Mouse (Mus musculus) cerebellum, adult 9-11 months (tissue): ENCODE results near the gene Olfr536.
"Not testable (repeated sequence)": the region's sequence is repeated elsewhere in the genome, so short reads cannot be mapped to it uniquely, and the experiment has no call there.

Experiments
- DNase-seq: peaks from one replicate; pipeline ENCODE4 v3.0.0; 2022

Gene Olfr536

GRCm38 (mm10) chr7:140507346-140508021, at the start of gene Olfr536:
Gene Olfr536, minus strand, starts transcription at chr7:140507396.
- not testable (repeated sequence) for DNase-seq

GRCm38 (mm10) chr7:140539746-140540145, 32.5 kb upstream of the Olfr536 start:
- no peak for DNase-seq

- no peak for DNase-seq
Measured at GRCm38 (mm10) chr7:140494702-140495101, 12.5 kb downstream of the Olfr536 start.

- no peak for DNase-seq
Measured at GRCm38 (mm10) chr7:140494231-140494630, 13.0 kb downstream of the Olfr536 start.

GRCm38 (mm10) chr7:140488981-140489380, 18.2 kb downstream of the Olfr536 start:
- DNase-seq = no peak

GRCm38 (mm10) chr7:140483916-140484315, 23.3 kb downstream of the Olfr536 start, which contains the start of gene Olfr535:
Gene Olfr535, plus strand, starts transcription at chr7:140484216.
- DNase-seq = no peak

- no peak for DNase-seq
Measured at GRCm38 (mm10) chr7:140478733-140479132, 28.5 kb downstream of the Olfr536 start.

- DNase-seq = no peak
Measured at GRCm38 (mm10) chr7:140477886-140478285, 29.3 kb downstream of the Olfr536 start.

GRCm38 (mm10) chr7:140463070-140463469, 44.1 kb downstream of the Olfr536 start, which contains the start of gene Olfr533:
Gene Olfr533, plus strand, starts transcription at chr7:140463370.
- not testable (repeated sequence) for DNase-seq
